Mouse (Mus musculus) brain, embryonic 14.5 days (tissue): ENCODE measurements at regions not wholly inside any gene's neighbourhood (a gene's known extent, or its start where the extent isn't known, plus 50 kb on each side); places are given as distances from the start of the nearest gene placed in this dataset.

Source experiments
- CTCF ChIP-seq: fragments of 200-500 bp; IDR thresholded peaks from 2 replicates; pipeline ENCODE4 v1.5.1; 2012; ENCODE audit warnings: inconsistent platforms, mild to moderate bottlenecking, moderate library complexity, borderline replicate concordance; ENCODE audit not compliant: insufficient read depth, insufficient read length; ENCODE audit errors: extremely low read depth
- POLR2A ChIP-seq: fragments of 200-500 bp; IDR thresholded peaks from 2 replicates; pipeline ENCODE4 v1.6.1; 2012; ENCODE audit warnings: mild to moderate bottlenecking, inconsistent platforms, borderline replicate concordance; ENCODE audit not compliant: poor library complexity, insufficient read depth, insufficient read length, severe bottlenecking; ENCODE audit errors: extremely low read depth

DNA sequence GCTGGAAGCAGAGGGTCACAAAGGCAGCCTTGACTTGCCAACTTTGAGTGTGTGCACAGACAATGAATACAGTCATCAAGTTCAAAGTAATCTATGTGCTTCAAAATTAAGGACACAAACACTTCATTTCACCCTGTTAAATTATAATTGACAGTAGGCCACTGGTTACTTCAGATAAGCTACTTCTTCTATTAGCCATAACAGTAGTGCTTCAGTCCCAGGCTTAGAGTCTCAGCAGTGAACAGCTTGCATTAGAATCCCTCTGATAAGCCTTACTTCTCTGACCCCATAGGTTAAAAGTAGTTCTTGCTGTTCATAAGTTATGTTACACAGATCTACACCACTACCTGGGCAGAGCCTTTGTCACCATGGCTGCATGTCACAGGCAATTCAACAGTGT lies 63.8 kb upstream of the Ngly1 start:
- TF ChIP-seq POLR2A: no peak
- TF ChIP-seq CTCF: no peak
